Mouse (Mus musculus): ENCODE measurements at regions not wholly inside any gene's neighbourhood (a gene's known extent, or its start where the extent isn't known, plus 50 kb on each side); places are given as distances from the start of the nearest gene placed in this dataset.

DNA sequence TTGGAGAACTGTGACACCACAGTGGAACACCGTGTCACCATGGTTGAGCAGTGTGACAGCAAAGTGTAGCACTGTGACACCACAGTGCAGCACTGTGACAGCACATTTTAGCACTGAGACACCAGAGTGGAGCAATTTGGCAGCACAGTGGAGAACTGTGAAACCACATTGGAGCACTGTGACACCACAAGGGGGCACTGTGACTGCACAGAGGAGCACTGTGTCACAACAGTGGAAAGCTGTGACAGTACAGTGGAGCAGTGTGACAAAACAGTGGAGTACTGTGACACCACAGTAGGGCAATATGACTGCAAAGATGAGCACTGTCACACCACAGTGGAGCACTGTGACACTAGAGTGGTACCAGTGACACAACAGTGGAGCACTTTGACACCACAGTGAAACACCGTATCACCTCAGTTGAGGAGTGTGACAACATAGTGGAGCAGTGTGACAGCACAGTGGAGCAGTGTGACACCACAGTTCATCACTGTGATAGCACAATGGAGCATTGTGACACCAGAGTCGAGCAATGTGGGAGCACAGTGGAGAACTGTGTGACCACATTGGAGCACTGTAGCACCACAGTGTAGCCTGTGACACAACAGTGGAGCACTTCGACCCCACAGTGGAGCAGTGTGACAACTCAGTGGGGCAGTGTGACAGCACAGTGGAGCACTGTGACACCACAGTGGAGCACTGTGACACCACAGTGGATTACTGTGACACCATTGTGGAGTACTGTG lies 114.6 kb upstream of the Vmn1r2 start:
- H3K27me3 ChIP-seq (replicated peaks): no peaks in the 10 kb centered on the region
- TF ChIP-seq POLR2AphosphoS2 (IDR thresholded peaks at IDR 0.05; ENCODE audit: low read depth, low read length): no peak
- peak; percentile 60 for TF ChIP-seq SMC3 (IDR thresholded peaks at IDR 0.05; ENCODE audit: low read depth, low read length)
- peak; percentile 55 for TF ChIP-seq RAD21 (IDR thresholded peaks at IDR 0.05; ENCODE audit: low read depth, low read length)
- peak; percentile 60 to 83 for TF ChIP-seq CTCF (conservative IDR thresholded peaks at IDR 0.05 in 1 of 2, IDR thresholded peaks at IDR 0.05 in 1 of 2; ENCODE audit: low read depth in 2 of 2, low read length in 2 of 2)
- TF ChIP-seq GABPA (IDR thresholded peaks at IDR 0.05; ENCODE audit: insufficient replicate concordance, low read depth, low read length): no peak
- no peak for TF ChIP-seq CHD1 (IDR thresholded peaks at IDR 0.05; ENCODE audit: low read depth, low read length)
- TF ChIP-seq MYC (IDR thresholded peaks at IDR 0.05; ENCODE audit: low read depth, low read length): no peak
- no peak for TF ChIP-seq ETS1 (conservative IDR thresholded peaks at IDR 0.05; ENCODE audit: low read depth, low read length)
- H3K9me3 ChIP-seq (replicated peaks; ENCODE audit: low read length): no peaks in the 10 kb centered on the region
- no peak overlapping the region for H3K4me2 ChIP-seq (ENCODE audit: insufficient read depth, low read depth, poor library complexity, severe bottlenecking)
- H3K4me3 ChIP-seq (replicated peaks in 1 of 3; ENCODE audit: low read depth in 2 of 3, low read length in 2 of 3, poor library complexity in 1 of 3): no peak overlapping the region
- in situ Hi-C loops (cut with MboI; ENCODE audit: low pct_ligation_motif_present, low pct_unique_long_range_greater_than_20kb, low sequenced_read_pairs) (no loop called here), dilution Hi-C loops (cut with MboI; ENCODE audit: extremely low pct_ligation_motif_present, extremely low pct_unique_long_range_greater_than_20kb, low sequenced_read_pairs) (no loop called here)
- H3K4me1 ChIP-seq (ENCODE audit: control insufficient read depth in 1 of 2, insufficient read depth in 2 of 2): no peaks in the 10 kb centered on the region; a peak in 1 of 4 replicates
- H3K36me3 ChIP-seq (replicated peaks in 1 of 2; ENCODE audit: control insufficient read depth in 1 of 2, insufficient read depth in 1 of 2, low read length in 1 of 2): no peaks in the 10 kb centered on the region
- no peak overlapping the region for H3K9ac ChIP-seq (ENCODE audit: insufficient read depth, low read depth)
- peak; percentile 66 for DNase-seq (ENCODE audit: extremely low read depth)
- H3K27ac ChIP-seq (ENCODE audit: insufficient read depth, low read depth): no peak overlapping the region
- no peaks in the 10 kb centered on the region for H3K79me2 ChIP-seq (replicated peaks; ENCODE audit: control insufficient read depth, extremely low read depth, insufficient read depth, poor library complexity, severe bottlenecking)

DNA sequence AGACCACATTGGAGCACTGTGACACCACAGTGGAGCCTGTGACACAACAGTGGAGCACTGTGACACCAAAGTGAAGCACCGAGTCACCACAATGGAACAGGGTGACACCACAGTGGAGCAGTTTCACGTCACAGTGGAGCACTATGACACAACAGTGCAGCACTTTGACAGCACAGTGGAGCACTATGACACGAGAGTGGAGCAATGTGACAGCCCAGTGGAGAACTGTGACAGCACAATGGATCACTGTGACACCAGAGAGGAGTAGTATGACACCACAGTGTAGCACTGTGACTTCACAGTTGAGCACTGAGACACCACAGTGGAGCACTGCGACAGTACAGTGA lies 114.1 kb upstream of the Vmn1r2 start:
- in situ Hi-C loops (cut with MboI; ENCODE audit: low pct_ligation_motif_present, low pct_unique_long_range_greater_than_20kb, low sequenced_read_pairs): no loop called here

More for the DNA sequence above, 114.1 kb upstream of the Vmn1r2 start:
- Histone ChIP-seq H3K9ac (ENCODE audit: insufficient read depth, low read depth) (no peak overlapping the region), H3K4me2 (ENCODE audit: insufficient read depth, low read depth, poor library complexity, severe bottlenecking) (no peak overlapping the region), H3K27ac (ENCODE audit: insufficient read depth, low read depth) (no peak overlapping the region), H3K27me3 (replicated peaks) (no peaks in the 10 kb centered on the region), H3K9me3 (replicated peaks; ENCODE audit: low read length) (no peaks in the 10 kb centered on the region), H3K4me1 (ENCODE audit: control insufficient read depth in 1 of 2, insufficient read depth in 2 of 2) (no peaks in the 10 kb centered on the region; a peak in 1 of 4 replicates), H3K79me2 (replicated peaks; ENCODE audit: control insufficient read depth, extremely low read depth, insufficient read depth, poor library complexity, severe bottlenecking) (no peaks in the 10 kb centered on the region), H3K4me3 (replicated peaks in 1 of 3; ENCODE audit: low read depth in 2 of 3, low read length in 2 of 3, poor library complexity in 1 of 3) (no peak overlapping the region), H3K36me3 (replicated peaks in 1 of 2; ENCODE audit: control insufficient read depth in 1 of 2, insufficient read depth in 1 of 2, low read length in 1 of 2) (no peaks in the 10 kb centered on the region)
- no peak for DNase-seq (ENCODE audit: extremely low read depth)
- dilution Hi-C loops (cut with MboI; ENCODE audit: extremely low pct_ligation_motif_present, extremely low pct_unique_long_range_greater_than_20kb, low sequenced_read_pairs): no loop called here
- TF ChIP-seq JUN (IDR thresholded peaks at IDR 0.05; ENCODE audit: insufficient read depth, low read depth, low read length) (no peak), ZNF384 (IDR thresholded peaks at IDR 0.05; ENCODE audit: low read depth, low read length) (no peak), MAZ (IDR thresholded peaks at IDR 0.05; ENCODE audit: low read depth, low read length) (no peak), USF2 (conservative IDR thresholded peaks at IDR 0.05; ENCODE audit: low read depth, low read length) (no peak), E2F4 (IDR thresholded peaks at IDR 0.05; ENCODE audit: insufficient replicate concordance, low read depth, low read length) (no peak), POLR2A (IDR thresholded peaks at IDR 0.05; ENCODE audit: low read depth, low read length) (no peak), RCOR1 (conservative IDR thresholded peaks at IDR 0.05; ENCODE audit: low read depth, low read length) (no peak), USF1 (IDR thresholded peaks at IDR 0.05; ENCODE audit: low read depth, low read length) (no peak), POLR2AphosphoS2 (IDR thresholded peaks at IDR 0.05; ENCODE audit: low read depth, low read length) (no peak), ZC3H11A (IDR thresholded peaks at IDR 0.05; ENCODE audit: low read depth, low read length) (no peak), HCFC1 (IDR thresholded peaks at IDR 0.05; ENCODE audit: low read depth, low read length) (no peak), MAFK (IDR thresholded peaks at IDR 0.05; ENCODE audit: insufficient replicate concordance, low read length) (no peak)

Measured in CH12.LX (cell line).